Mouse (Mus musculus) CH12.LX (cell line): Measurements from ENCODE around the gene Zfp574.

Experiments
- CHD1 ChIP-seq: IDR thresholded peaks from 2 replicates; pipeline ENCODE4 v1.6.1; 2012; ENCODE audit warnings: low read depth, low read length, improper control_type of control experiment, inconsistent platforms
- CTCF ChIP-seq, 2 experiments: IDR thresholded peaks in 1 of 2; conservative IDR thresholded peaks in 1 of 2; 2 replicates each; pipeline ENCODE4 v1.5.1; 2011 to 2012; ENCODE audit warnings: low read depth in 2 of 2, low read length in 2 of 2, improper control_type of control experiment in 1 of 2, inconsistent platforms in 1 of 2, mild to moderate bottlenecking in 1 of 2, moderate library complexity in 1 of 2
- POLR2A ChIP-seq: IDR thresholded peaks from 2 replicates; pipeline ENCODE4 v1.6.1; 2011; ENCODE audit warnings: low read depth, mild to moderate bottlenecking, improper control_type of control experiment, low read length
- ZKSCAN1 ChIP-seq: IDR thresholded peaks from 2 replicates; pipeline ENCODE4 v1.6.1; 2012; ENCODE audit warnings: low read depth, inconsistent platforms, low read length, improper control_type of control experiment, borderline replicate concordance

- TF ChIP-seq CTCF (conservative IDR thresholded peaks at IDR 0.05 in 1 of 2, IDR thresholded peaks at IDR 0.05 in 1 of 2; ENCODE audit: low read depth in 2 of 2, low read length in 2 of 2) (no peak), CHD1 (no peak), POLR2A (no peak), ZKSCAN1 (no peak)
Measured at GRCm38 (mm10) chr7:25071979-25072715, at the start of gene Zfp574, which contains the start of gene Grik5.
